Mouse (Mus musculus): ENCODE measurements around the gene Tor1a. TPM values are rescaled to one million over a fixed set of nuclear protein-coding genes. Genes with fewer than 3 reads are reported as not detected.
"Not testable (repeated sequence)": the region's sequence is repeated elsewhere in the genome, so short reads cannot be mapped to it uniquely, and the experiment has no call there.

Gene Tor1a
- polyA plus RNA-seq, 1 experiment = 42.7 TPM

- Histone ChIP-seq H3ac (ENCODE audit: control insufficient read depth, insufficient read length) (no peak overlapping the region), H3K4me2 (ENCODE audit: low read depth) (peak overlapping the region; percentile 35), H3K27me3 (ENCODE audit: control insufficient read depth, insufficient read depth, insufficient read length) (no peaks in the 10 kb centered on the region), H3K36me3 (ENCODE audit: control insufficient read depth, insufficient read depth) (no peaks in the 10 kb centered on the region), H3K79me2 (ENCODE audit: control insufficient read depth, insufficient read depth) (no peaks in the 10 kb centered on the region), H3K4me3 (no peak overlapping the region)
- TF ChIP-seq MAX (IDR thresholded peaks at IDR 0.05; ENCODE audit: low read depth) (no peak), POLR2AphosphoS2 (IDR thresholded peaks at IDR 0.05; ENCODE audit: insufficient read length, low read depth) (no peak), USF1 (IDR thresholded peaks at IDR 0.05; ENCODE audit: low read depth) (no peak), POLR2A (IDR thresholded peaks at IDR 0.05; ENCODE audit: insufficient read length, low read depth) (no peak), E2F4 (IDR thresholded peaks at IDR 0.05; ENCODE audit: insufficient read depth) (no peak), TCF3 (IDR thresholded peaks at IDR 0.05; ENCODE audit: insufficient read length, low read depth) (no peak), MYOG (IDR thresholded peaks at IDR 0.05; ENCODE audit: control insufficient read depth in 1 of 3, insufficient read depth in 1 of 3, insufficient read length in 2 of 3, low read depth in 2 of 3) (peak in 1 of 3 experiments; percentile 35), MYOD1 (IDR thresholded peaks at IDR 0.05; ENCODE audit: control insufficient read depth in 1 of 3, insufficient read length in 2 of 3, low read depth in 2 of 3) (peak in 1 of 3 experiments; percentile 69), TCF12 (IDR thresholded peaks at IDR 0.05; ENCODE audit: insufficient read depth, poor library complexity, severe bottlenecking) (no peak)
Observed at GRCm38 (mm10) chr2:30917649-30918048, 50.1 kb downstream of the Tor1a start.

GRCm38 (mm10) chr2:30915933-30916332 is 51.8 kb downstream of the Tor1a start:
- not testable (repeated sequence) for H3K4me3 ChIP-seq; H3ac ChIP-seq (ENCODE audit: control insufficient read depth, insufficient read length); H3K79me2 ChIP-seq (ENCODE audit: control insufficient read depth, insufficient read depth); H3K4me2 ChIP-seq (ENCODE audit: low read depth); H3K36me3 ChIP-seq (ENCODE audit: control insufficient read depth, insufficient read depth); H3K27me3 ChIP-seq (ENCODE audit: control insufficient read depth, insufficient read depth, insufficient read length)

- no peak overlapping the region for H3K4me3 ChIP-seq
- H3ac ChIP-seq (ENCODE audit: control insufficient read depth, insufficient read length) = no peak overlapping the region
- H3K4me2 ChIP-seq (ENCODE audit: low read depth) = no peak overlapping the region
- no peaks in the 10 kb centered on the region for H3K79me2 ChIP-seq (ENCODE audit: control insufficient read depth, insufficient read depth)
- no peak for TF ChIP-seq POLR2AphosphoS2 (IDR thresholded peaks at IDR 0.05; ENCODE audit: insufficient read length, low read depth)
- TF ChIP-seq TCF12 (IDR thresholded peaks at IDR 0.05; ENCODE audit: insufficient read depth, poor library complexity, severe bottlenecking) = no peak
- no peak for TF ChIP-seq CEBPB (IDR thresholded peaks at IDR 0.05; ENCODE audit: insufficient read depth, poor library complexity, severe bottlenecking)
- TF ChIP-seq REST (IDR thresholded peaks at IDR 0.05; ENCODE audit: insufficient read depth, insufficient read length) = no peak
- no peak for TF ChIP-seq SRF (IDR thresholded peaks at IDR 0.05; ENCODE audit: control insufficient read depth, insufficient read length, low read depth)
- no peak for TF ChIP-seq MYOG (IDR thresholded peaks at IDR 0.05; ENCODE audit: control insufficient read depth in 1 of 3, insufficient read depth in 1 of 3, insufficient read length in 2 of 3, low read depth in 2 of 3)
- TF ChIP-seq MAX (IDR thresholded peaks at IDR 0.05; ENCODE audit: low read depth) = no peak
- H3K36me3 ChIP-seq (ENCODE audit: control insufficient read depth, insufficient read depth) = no peaks in the 10 kb centered on the region
- no peaks in the 10 kb centered on the region for H3K27me3 ChIP-seq (ENCODE audit: control insufficient read depth, insufficient read depth, insufficient read length)
Observed at GRCm38 (mm10) chr2:30915376-30915775, 52.4 kb downstream of the Tor1a start.

- H3K79me2 ChIP-seq (ENCODE audit: control insufficient read depth, insufficient read depth) = no peaks in the 10 kb centered on the region
- H3ac ChIP-seq (ENCODE audit: control insufficient read depth, insufficient read length) = no peak overlapping the region
- no peaks in the 10 kb centered on the region for H3K36me3 ChIP-seq (ENCODE audit: control insufficient read depth, insufficient read depth)
- TF ChIP-seq CEBPB (IDR thresholded peaks at IDR 0.05; ENCODE audit: insufficient read depth, poor library complexity, severe bottlenecking) = no peak
- TF ChIP-seq REST (IDR thresholded peaks at IDR 0.05; ENCODE audit: insufficient read depth, insufficient read length) = no peak
- no peak for TF ChIP-seq MAX (IDR thresholded peaks at IDR 0.05; ENCODE audit: low read depth)
- TF ChIP-seq POLR2AphosphoS2 (IDR thresholded peaks at IDR 0.05; ENCODE audit: insufficient read length, low read depth) = no peak
- TF ChIP-seq MYOG (IDR thresholded peaks at IDR 0.05; ENCODE audit: control insufficient read depth in 1 of 3, insufficient read depth in 1 of 3, insufficient read length in 2 of 3, low read depth in 2 of 3) = no peak
- no peak for TF ChIP-seq SRF (IDR thresholded peaks at IDR 0.05; ENCODE audit: control insufficient read depth, insufficient read length, low read depth)
- no peak for TF ChIP-seq USF1 (IDR thresholded peaks at IDR 0.05; ENCODE audit: low read depth)
- TF ChIP-seq TCF3 (IDR thresholded peaks at IDR 0.05; ENCODE audit: insufficient read length, low read depth) = no peak
- no peak for TF ChIP-seq TCF12 (IDR thresholded peaks at IDR 0.05; ENCODE audit: insufficient read depth, poor library complexity, severe bottlenecking)
- TF ChIP-seq POLR2A (IDR thresholded peaks at IDR 0.05; ENCODE audit: insufficient read length, low read depth) = no peak
- no peak for TF ChIP-seq MYOD1 (IDR thresholded peaks at IDR 0.05; ENCODE audit: control insufficient read depth in 1 of 3, insufficient read length in 2 of 3, low read depth in 2 of 3)
- no peak for TF ChIP-seq E2F4 (IDR thresholded peaks at IDR 0.05; ENCODE audit: insufficient read depth)
- no peak overlapping the region for H3K4me3 ChIP-seq
- H3K4me2 ChIP-seq (ENCODE audit: low read depth) = no peak overlapping the region
- no peaks in the 10 kb centered on the region for H3K27me3 ChIP-seq (ENCODE audit: control insufficient read depth, insufficient read depth, insufficient read length)
Observed at GRCm38 (mm10) chr2:30914836-30915235, 52.9 kb downstream of the Tor1a start.

- Histone ChIP-seq H3K27me3 (ENCODE audit: control insufficient read depth, insufficient read depth, insufficient read length) (no peaks in the 10 kb centered on the region), H3K36me3 (ENCODE audit: control insufficient read depth, insufficient read depth) (no peaks in the 10 kb centered on the region), H3K4me2 (ENCODE audit: low read depth) (no peak overlapping the region), H3K79me2 (ENCODE audit: control insufficient read depth, insufficient read depth) (no peaks in the 10 kb centered on the region), H3K4me3 (no peak overlapping the region), H3ac (ENCODE audit: control insufficient read depth, insufficient read length) (no peak overlapping the region)
- TF ChIP-seq MYOG (IDR thresholded peaks at IDR 0.05; ENCODE audit: control insufficient read depth in 1 of 3, insufficient read depth in 1 of 3, insufficient read length in 2 of 3, low read depth in 2 of 3) (no peak), TCF12 (IDR thresholded peaks at IDR 0.05; ENCODE audit: insufficient read depth, poor library complexity, severe bottlenecking) (no peak), CEBPB (IDR thresholded peaks at IDR 0.05; ENCODE audit: insufficient read depth, poor library complexity, severe bottlenecking) (no peak), REST (IDR thresholded peaks at IDR 0.05; ENCODE audit: insufficient read depth, insufficient read length) (no peak)
Observed at GRCm38 (mm10) chr2:30913022-30913421, 54.7 kb downstream of the Tor1a start.
